Mouse (Mus musculus) heart, embryonic 10.5 days (tissue): ENCODE measurements around the gene Vmn1r201. TPM values are rescaled to one million over a fixed set of nuclear protein-coding genes. Genes with fewer than 3 reads are reported as not detected.

Experiments used
- DNase-seq: peaks from one replicate; pipeline ENCODE4 v3.0.0-alpha.2; 2017; ENCODE audit warnings: low spot score
- H3K27ac ChIP-seq: fragments of 300-500 bp; sonication (generic); 2 replicates; pipeline ENCODE4 v1.5.1; 2016; ENCODE audit warnings: mild to moderate bottlenecking
- H3K27me3 ChIP-seq: fragments of 300-500 bp; sonication (generic); 2 replicates; pipeline ENCODE4 v1.6.1; 2016; ENCODE audit warnings: mild to moderate bottlenecking; ENCODE audit not compliant: poor library complexity, insufficient read depth, severe bottlenecking
- H3K36me3 ChIP-seq: fragments of 300-500 bp; sonication (generic); 2 replicates; pipeline ENCODE4 v1.6.1; 2016; ENCODE audit warnings: mild to moderate bottlenecking, moderate library complexity
- H3K4me1 ChIP-seq: fragments of 300-500 bp; sonication (generic); 2 replicates; pipeline ENCODE4 v1.6.1; 2016; ENCODE audit warnings: mild to moderate bottlenecking
- H3K4me3 ChIP-seq: fragments of 300-500 bp; sonication (generic); 2 replicates; pipeline ENCODE4 v1.5.1; 2016; ENCODE audit warnings: mild to moderate bottlenecking, moderate library complexity
- H3K9me3 ChIP-seq: fragments of 300-500 bp; sonication (generic); 2 replicates; pipeline ENCODE4 v1.6.1; 2016; ENCODE audit warnings: mild to moderate bottlenecking, moderate library complexity
- WGBS: fragments of 180-500 bp; shearing (Covaris S2); methylation state at CpG from one replicate; pipeline ENCODE4 v1.1.7; 2016; 5-methylcytosine and 5-hydroxymethylcytosine counted together
- polyA plus RNA-seq: library from polyadenylated mRNA; unstranded; fragments of >200 nt; fragmentation: Nextera tagmentation; extraction: Ambion mirVana; gene quantifications from 2 replicates; pipeline ENCODE4 v1.2.1, GENCODE M21; 2016

Gene Vmn1r201
- polyA plus RNA-seq, result not detected in 2 replicates

- no peak for DNase-seq
- Histone ChIP-seq H3K36me3 (no peaks in the 10 kb centered on the region), H3K9me3 (no peaks in the 10 kb centered on the region), H3K27me3 (no peaks in the 10 kb centered on the region), H3K4me1 (no peaks in the 10 kb centered on the region), H3K27ac (no peak within 1 kb of the TSS), H3K4me3 (no peak within 1 kb of the TSS)
- 79% methylated on average over 1 of the region's 1 CpGs for WGBS
These were observed at the start of gene Vmn1r201 for GRCm38 (mm10) chr13:22471623-22472022. Gene Vmn1r201 (plus strand): TSS chr13:22471923.

GRCm38 (mm10) chr13:22455145-22455544, 16.6 kb upstream of the Vmn1r201 start:
- no peaks in the 10 kb centered on the region for H3K4me1 ChIP-seq
- H3K4me3 ChIP-seq, result no peak overlapping the region
- no peak for DNase-seq
- H3K36me3 ChIP-seq, result no peaks in the 10 kb centered on the region
- H3K27me3 ChIP-seq, result no peaks in the 10 kb centered on the region
- H3K27ac ChIP-seq, result no peak overlapping the region
- H3K9me3 ChIP-seq, result no peaks in the 10 kb centered on the region

- no peak overlapping the region for H3K4me3 ChIP-seq
- no peaks in the 10 kb centered on the region for H3K9me3 ChIP-seq
- H3K27me3 ChIP-seq, result no peaks in the 10 kb centered on the region
- no peaks in the 10 kb centered on the region for H3K36me3 ChIP-seq
- DNase-seq, result no peak
- H3K4me1 ChIP-seq, result no peaks in the 10 kb centered on the region
- 74% methylated on average over 3 of the region's 3 CpGs for WGBS
- H3K27ac ChIP-seq, result no peak overlapping the region
These were observed 30.7 kb downstream of the Vmn1r201 start for GRCm38 (mm10) chr13:22502431-22502830.

- Histone ChIP-seq H3K36me3 (no peaks in the 10 kb centered on the region), H3K4me1 (no peaks in the 10 kb centered on the region), H3K4me3 (no peak within 1 kb of the TSS), H3K9me3 (no peaks in the 10 kb centered on the region), H3K27me3 (no peaks in the 10 kb centered on the region), H3K27ac (no peak within 1 kb of the TSS)
- DNase-seq, result no peak
These were observed 33.6 kb downstream of the Vmn1r201 start, which contains the start of gene Vmn1r202 for GRCm38 (mm10) chr13:22505281-22505680. Gene Vmn1r202 (minus strand): TSS chr13:22505381.

GRCm38 (mm10) chr13:22517814-22518213, 46.1 kb downstream of the Vmn1r201 start, which contains the start of gene Vmn1r203:
Gene Vmn1r203 (plus strand): TSS chr13:22518114.
- no peaks in the 10 kb centered on the region for H3K36me3 ChIP-seq
- no peaks in the 10 kb centered on the region for H3K27me3 ChIP-seq
- DNase-seq, result no peak
- no peaks in the 10 kb centered on the region for H3K9me3 ChIP-seq
- H3K4me1 ChIP-seq, result no peaks in the 10 kb centered on the region
- no peak within 1 kb of the TSS for H3K27ac ChIP-seq
- no peak within 1 kb of the TSS for H3K4me3 ChIP-seq

Other genes with a start within 250 kb of the Vmn1r201 start
- gene Vmn1r193, start 248.8 kb upstream of the Vmn1r201 start, polyA plus RNA-seq, result not detected in 2 replicates
- gene Vmn1r194, start 227.7 kb upstream of the Vmn1r201 start, polyA plus RNA-seq, result not detected in 2 replicates
- not detected in 2 replicates for gene Vmn1r195, start 201.4 kb upstream of the Vmn1r201 start, polyA plus RNA-seq
- not detected in 2 replicates for gene Vmn1r196, start 182.0 kb upstream of the Vmn1r201 start, polyA plus RNA-seq
- not detected in 2 replicates for gene Vmn1r197, start 147.3 kb upstream of the Vmn1r201 start, polyA plus RNA-seq
- gene Vmn1r198, start 121.6 kb upstream of the Vmn1r201 start, polyA plus RNA-seq, result not detected in 2 replicates
- gene Vmn1r199, start 92.1 kb upstream of the Vmn1r201 start, polyA plus RNA-seq, result not detected in 2 replicates
- gene Vmn1r200, start 81.5 kb upstream of the Vmn1r201 start, polyA plus RNA-seq, result not detected in 2 replicates
- not detected in 2 replicates for gene Vmn1r202, start 33.5 kb downstream of the Vmn1r201 start, polyA plus RNA-seq
- not detected in 2 replicates for gene Vmn1r203, start 46.2 kb downstream of the Vmn1r201 start, polyA plus RNA-seq
- not detected in 2 replicates for gene Vmn1r204, start 81.3 kb downstream of the Vmn1r201 start, polyA plus RNA-seq
- not detected in 2 replicates for gene Vmn1r205, start 121.1 kb downstream of the Vmn1r201 start, polyA plus RNA-seq
- gene Vmn1r206, start 152.3 kb downstream of the Vmn1r201 start, polyA plus RNA-seq, result not detected in 2 replicates